Mouse (Mus musculus): ENCODE measurements at regions not wholly inside any gene's neighbourhood (a gene's known extent, or its start where the extent isn't known, plus 50 kb on each side); places are given as distances from the start of the nearest gene placed in this dataset.

- no peak for TF ChIP-seq CTCF (IDR thresholded peaks at IDR 0.05; ENCODE audit: borderline replicate concordance, control insufficient read depth, extremely low read depth, insufficient read depth, low read length, poor library complexity)
- no peak for TF ChIP-seq POLR2A (IDR thresholded peaks at IDR 0.05; ENCODE audit: control insufficient read depth, extremely low read depth, insufficient read depth, low read length, poor library complexity)
These were observed 238.4 kb upstream of the Rps6ka3 start for GRCm38 (mm10) chrX:158971726-158972125.
